Mouse (Mus musculus): ENCODE data around the gene Trat1.

The Trat1 gene

GRCm38 (mm10) chr16:48719679-48720078 lies 52.1 kb downstream of the Trat1 start:
- no peak for DNase-seq (ENCODE audit: low spot score)

- no peak for DNase-seq (ENCODE audit: low spot score)
These were observed 55.5 kb downstream of the Trat1 start for GRCm38 (mm10) chr16:48716343-48716742.

GRCm38 (mm10) chr16:48701896-48702295 lies 69.9 kb downstream of the Trat1 start:
- DNase-seq (ENCODE audit: low spot score) = no peak

All from ovary, postnatal 14 days (tissue).